Mouse (Mus musculus) liver, adult 2 months (tissue): ENCODE measurements around the gene Rnf43. TPM values are rescaled to one million over a fixed set of nuclear protein-coding genes. Genes with fewer than 3 reads are reported as not detected.

Experiments used
- DNase-seq: peaks from one replicate; pipeline ENCODE4 v3.0.0-alpha.2; 2011; ENCODE audit warnings: low read depth, low spot score; ENCODE audit errors: extremely low read depth
- H3K27ac ChIP-seq: fragments of 200-500 bp; replicated peaks from 2 replicates; pipeline ENCODE4 v1.5.1; 2012; ENCODE audit warnings: low read depth, mild to moderate bottlenecking, control low read depth, inconsistent platforms, low read length; ENCODE audit not compliant: insufficient read depth
- H3K27me3 ChIP-seq: fragments of 200-500 bp; 2 replicates; pipeline ENCODE4 v1.6.1; 2012; ENCODE audit warnings: mild to moderate bottlenecking, moderate library complexity, low read length, inconsistent platforms; ENCODE audit not compliant: control insufficient read depth, insufficient read depth
- H3K36me3 ChIP-seq: fragments of 200-500 bp; 2 replicates; pipeline ENCODE4 v1.6.1; 2012; ENCODE audit warnings: low read length, inconsistent platforms; ENCODE audit not compliant: control insufficient read depth, insufficient read depth
- H3K4me1 ChIP-seq: fragments of 200-500 bp; 2 replicates; pipeline ENCODE4 v1.6.1; 2011; ENCODE audit warnings: low read length; ENCODE audit not compliant: control insufficient read depth, insufficient read depth
- H3K4me3 ChIP-seq: fragments of 200-500 bp; 2 replicates; pipeline ENCODE4 v1.5.1; 2011; ENCODE audit warnings: low read depth, mild to moderate bottlenecking, control low read depth, low read length, moderate library complexity; ENCODE audit not compliant: insufficient read depth
- H3K79me2 ChIP-seq: fragments of 200-500 bp; 2 replicates; pipeline ENCODE4 v1.6.1; 2012; ENCODE audit warnings: inconsistent platforms, mild to moderate bottlenecking, low read length, moderate library complexity; ENCODE audit not compliant: control insufficient read depth, insufficient read depth
- H3K9ac ChIP-seq: fragments of 200-500 bp; 2 replicates; pipeline ENCODE4 v1.6.1; 2012; ENCODE audit warnings: low read depth, mild to moderate bottlenecking, control low read depth, inconsistent platforms, low read length
- CTCF ChIP-seq: fragments of 200-500 bp; IDR thresholded peaks from 2 replicates; pipeline ENCODE4 v1.5.1; 2011; ENCODE audit warnings: low read depth, low read length, control low read depth
- POLR2A ChIP-seq: fragments of 200-500 bp; IDR thresholded peaks from 2 replicates; pipeline ENCODE4 v1.6.1; 2011; ENCODE audit warnings: low read length, control low read depth; ENCODE audit not compliant: insufficient read depth; ENCODE audit errors: extremely low read depth
- WGBS: fragments of 180-500 bp; shearing (Covaris S2); methylation state at CpG from one replicate; pipeline ENCODE4 v1.1.7; 2018; 5-methylcytosine and 5-hydroxymethylcytosine counted together
- polyA plus RNA-seq: library from polyadenylated mRNA; depleted of rRNA; stranded (reverse); fragments of >200 nt; gene quantifications from 2 replicates; pipeline ENCODE4 v1.2.3, GENCODE M21; 2012; rRNA removed
- total RNA-seq: library from RNA; depleted of rRNA; stranded (reverse); fragments of >200 nt; gene quantifications from 2 replicates; pipeline ENCODE4 v1.2.3, GENCODE M21; 2014; rRNA removed

Gene Rnf43
- total RNA-seq (13.2 and 14.1 TPM in 2 replicates), polyA plus RNA-seq (19.3 and 19.5 TPM in 2 replicates)

GRCm38 (mm10) chr11:87662407-87662806 is at the start of gene Rnf43:
Rnf43 (plus strand) TSS chr11:87662722.
- WGBS = under 1% methylated on average over 8 of the region's 8 CpGs
- Histone ChIP-seq H3K4me1 (0 out of 2 replicates have a peak, but pooled peaks cover 2% of the 10 kb centered on the region), H3K79me2 (peaks cover 5% of the 10 kb centered on the region; the same call in 1 of the 2 replicates), H3K9ac (peak within 1 kb of the TSS; percentile 82), H3K36me3 (no peaks in the 10 kb centered on the region), H3K27me3 (no peaks in the 10 kb centered on the region), H3K4me3 (peak within 1 kb of the TSS; percentile 66), H3K27ac (peak within 1 kb of the TSS; percentile 73)
- TF ChIP-seq POLR2A (0 out of 2 replicates have a peak, but pooled peaks have one; percentile 47), CTCF (peak; percentile 52)
- peak; percentile 94 for DNase-seq

GRCm38 (mm10) chr11:87613972-87614371 is 48.5 kb upstream of the Rnf43 start:
- no peaks in the 10 kb centered on the region for H3K27me3 ChIP-seq
- 81% methylated on average over 7 of the region's 7 CpGs for WGBS

GRCm38 (mm10) chr11:87615551-87615950 is 47.0 kb upstream of the Rnf43 start:
- Histone ChIP-seq H3K79me2 (no peaks in the 10 kb centered on the region), H3K9ac (no peak overlapping the region), H3K4me1 (no peaks in the 10 kb centered on the region), H3K27me3 (no peaks in the 10 kb centered on the region), H3K36me3 (peaks cover 69% of the 10 kb centered on the region), H3K4me3 (no peak overlapping the region), H3K27ac (no peak overlapping the region)
- DNase-seq = no peak
- 96% methylated on average over 5 of the region's 5 CpGs for WGBS
- TF ChIP-seq CTCF (no peak), POLR2A (no peak)

More at GRCm38 (mm10) chr11:87613972-87614371, 48.5 kb upstream of the Rnf43 start:
- Histone ChIP-seq H3K4me1 (peaks cover 2% of the 10 kb centered on the region; the same call in 1 of the 2 replicates), H3K79me2 (no peaks in the 10 kb centered on the region; the same call in 1 of the 2 replicates), H3K4me3 (no peak overlapping the region), H3K27ac (no peak overlapping the region), H3K36me3 (peaks cover 75% of the 10 kb centered on the region), H3K9ac (no peak overlapping the region)
- no peak for DNase-seq
- TF ChIP-seq POLR2A (no peak), CTCF (no peak)

GRCm38 (mm10) chr11:87615952-87616351 is 46.6 kb upstream of the Rnf43 start:
- TF ChIP-seq POLR2A (no peak), CTCF (no peak)
- no peaks in the 10 kb centered on the region for H3K79me2 ChIP-seq
- no peaks in the 10 kb centered on the region for H3K4me1 ChIP-seq
- H3K4me3 ChIP-seq = no peak overlapping the region
- DNase-seq = no peak
- no peak overlapping the region for H3K9ac ChIP-seq
- 99% methylated on average over 2 of the region's 2 CpGs for WGBS
- H3K27ac ChIP-seq = no peak overlapping the region
- no peaks in the 10 kb centered on the region for H3K27me3 ChIP-seq
- H3K36me3 ChIP-seq = peaks cover 68% of the 10 kb centered on the region

GRCm38 (mm10) chr11:87616790-87617474 is 45.6 kb upstream of the Rnf43 start, which contains the start of gene Hsf5:
Hsf5 (plus strand) TSS chr11:87617164.
- TF ChIP-seq POLR2A (no peak), CTCF (no peak)
- Histone ChIP-seq H3K4me3 (no peak within 1 kb of the TSS), H3K36me3 (peaks cover 62% of the 10 kb centered on the region), H3K4me1 (no peaks in the 10 kb centered on the region), H3K27me3 (no peaks in the 10 kb centered on the region), H3K9ac (no peak within 1 kb of the TSS), H3K79me2 (no peaks in the 10 kb centered on the region), H3K27ac (no peak within 1 kb of the TSS)
- no peak for DNase-seq
- 96% methylated on average over 69 of the region's 69 CpGs for WGBS

- WGBS = 96% methylated on average over 32 of the region's 32 CpGs
- no peak overlapping the region for H3K9ac ChIP-seq
- no peaks in the 10 kb centered on the region for H3K4me1 ChIP-seq
- no peak for DNase-seq
- no peaks in the 10 kb centered on the region for H3K27me3 ChIP-seq
- H3K4me3 ChIP-seq = no peak overlapping the region
- H3K79me2 ChIP-seq = no peaks in the 10 kb centered on the region
- H3K27ac ChIP-seq = no peak overlapping the region
- peaks cover 61% of the 10 kb centered on the region for H3K36me3 ChIP-seq
- TF ChIP-seq CTCF (no peak), POLR2A (no peak)
Measured at GRCm38 (mm10) chr11:87617606-87618005, 44.9 kb upstream of the Rnf43 start.
